Mouse (Mus musculus) frontal cortex, postnatal 10 days (tissue): Measurements from ENCODE around the gene Gpatch1.
"Not testable (repeated sequence)": the region's sequence is repeated elsewhere in the genome, so short reads cannot be mapped to it uniquely, and the experiment has no call there.

Source experiments
- DNase-seq, 2 experiments: peaks; one replicate each; pipeline ENCODE4 v3.0.0; 2022; ENCODE audit warnings: low spot score in 2 of 2, mixed read lengths in 1 of 2

Gpatch1 gene

DNA sequence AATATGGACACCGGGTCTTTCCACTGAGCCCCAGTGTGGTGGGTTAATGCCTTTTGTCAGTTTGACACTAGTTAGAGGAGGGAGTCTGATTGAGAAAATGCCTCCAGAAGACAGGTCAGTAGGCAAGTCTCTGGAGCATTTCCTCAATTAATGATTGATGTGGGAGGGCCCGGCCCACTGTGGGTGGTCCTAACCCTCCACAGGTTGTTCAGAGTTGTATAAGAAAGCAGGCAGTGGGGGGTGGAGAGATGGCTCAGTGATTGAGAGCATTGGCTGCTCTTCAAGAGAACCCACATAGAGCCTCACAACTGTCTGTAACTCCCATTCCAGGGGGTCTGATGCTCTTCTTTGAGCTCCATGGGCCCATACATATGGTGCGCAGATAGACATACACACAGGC lies 13.3 kb upstream of the Gpatch1 start:
- no peak for DNase-seq

DNA sequence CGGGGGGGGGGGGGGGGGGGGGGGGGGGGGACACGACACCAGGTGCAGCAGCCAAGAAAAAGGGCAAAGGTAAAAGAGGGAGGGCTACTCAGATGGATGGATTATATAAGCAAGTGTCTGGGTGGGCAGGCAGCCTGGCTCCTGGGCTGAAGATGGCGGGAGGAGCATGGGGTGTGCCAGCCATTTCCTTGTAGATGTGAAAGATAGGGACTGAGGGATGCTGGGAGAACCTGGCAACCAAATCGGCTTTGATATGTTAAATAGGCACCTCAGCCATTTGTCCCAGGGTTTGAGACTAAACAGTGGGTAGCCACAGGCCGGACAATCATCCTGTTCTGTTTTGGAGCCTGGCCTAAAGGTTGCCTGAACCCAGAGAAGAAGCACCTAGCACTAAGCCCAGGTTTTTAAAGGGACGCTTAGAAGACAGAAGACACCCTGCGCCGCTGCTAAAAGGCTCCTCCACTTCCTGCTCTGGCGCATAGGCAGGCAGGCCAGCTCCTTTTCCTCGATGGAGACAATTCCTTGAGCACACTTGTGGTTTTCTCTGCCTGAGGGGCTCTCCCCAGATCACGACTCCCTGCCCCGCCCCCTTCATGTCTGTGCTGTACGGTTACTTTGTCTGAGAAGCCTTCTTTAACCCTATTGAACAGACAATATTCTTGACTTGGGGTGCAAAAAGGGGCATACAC lies 4.6 kb upstream of the Gpatch1 start:
- no peak for DNase-seq

GRCm38 (mm10) chr7:35322161-35322560 lies 3.9 kb upstream of the Gpatch1 start:
- no peak for DNase-seq

DNA sequence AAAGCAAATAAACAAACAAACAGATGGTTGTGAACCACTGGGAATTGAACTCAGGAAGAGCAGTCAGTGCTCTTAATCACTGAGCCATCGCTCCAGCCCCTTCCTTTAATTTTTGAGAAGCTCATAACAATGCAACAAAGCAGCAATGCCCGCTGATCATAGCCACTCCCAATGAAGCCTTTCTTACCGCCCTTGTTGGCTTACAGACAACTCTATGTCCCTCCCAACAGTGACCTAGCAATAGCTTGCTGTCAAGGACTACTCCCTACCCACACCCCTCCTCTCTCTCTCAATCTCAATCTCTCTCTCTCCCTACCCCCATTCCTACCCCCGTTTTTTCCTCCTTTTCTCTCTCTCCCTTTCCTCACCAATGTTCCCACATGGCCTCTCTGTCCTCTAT lies 1.5 kb upstream of the Gpatch1 start:
- no peak for DNase-seq

GRCm38 (mm10) chr7:35319221-35319620 lies 981 bp upstream of the Gpatch1 start:
- not testable (repeated sequence) for DNase-seq

DNA sequence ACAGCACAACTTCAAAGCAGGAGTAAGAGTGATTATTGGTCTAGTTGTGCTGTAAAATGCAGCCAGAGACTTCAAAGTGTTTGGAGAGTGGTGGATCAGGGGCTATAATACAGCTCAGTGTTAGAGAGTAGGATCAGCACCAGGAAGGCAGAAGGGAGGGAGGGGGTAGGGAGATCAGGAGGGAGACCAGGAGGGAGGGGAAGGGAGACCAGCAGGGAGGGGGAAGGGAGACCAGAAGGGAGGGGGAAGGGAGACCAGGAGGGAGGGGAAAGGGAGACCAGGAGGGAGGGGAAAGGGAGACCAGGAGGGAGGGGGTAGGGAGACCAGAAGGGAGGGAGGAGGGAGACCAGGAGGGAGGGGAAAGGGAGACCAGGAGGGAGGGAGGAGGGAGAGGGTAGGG lies 4.1 kb downstream of the Gpatch1 start:
- no peak for DNase-seq

DNA sequence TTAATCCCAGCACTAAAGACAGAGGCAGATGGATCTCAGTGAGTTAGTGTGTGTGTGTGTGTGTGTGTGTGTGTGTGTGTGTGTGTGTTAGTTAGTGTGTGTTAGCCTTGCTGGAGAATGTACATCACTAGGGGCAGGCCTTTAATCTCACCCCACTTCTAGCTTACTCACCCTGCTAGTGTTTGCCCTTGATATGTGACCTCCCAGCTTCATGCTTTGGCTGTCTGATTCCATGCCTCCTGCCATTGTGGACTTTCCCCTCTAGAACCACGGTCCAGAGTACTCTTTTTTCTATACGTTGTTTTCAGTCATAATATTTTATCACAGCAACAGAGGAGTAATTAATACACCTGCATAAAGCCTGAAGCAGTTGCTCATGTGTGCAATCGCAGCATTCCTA lies 7.0 kb downstream of the Gpatch1 start:
- DNase-seq = no peak

GRCm38 (mm10) chr7:35300792-35301191 lies 17.4 kb downstream of the Gpatch1 start:
- DNase-seq = no peak

- no peak for DNase-seq
These were observed 18.6 kb downstream of the Gpatch1 start for GRCm38 (mm10) chr7:35299656-35300055.

DNA sequence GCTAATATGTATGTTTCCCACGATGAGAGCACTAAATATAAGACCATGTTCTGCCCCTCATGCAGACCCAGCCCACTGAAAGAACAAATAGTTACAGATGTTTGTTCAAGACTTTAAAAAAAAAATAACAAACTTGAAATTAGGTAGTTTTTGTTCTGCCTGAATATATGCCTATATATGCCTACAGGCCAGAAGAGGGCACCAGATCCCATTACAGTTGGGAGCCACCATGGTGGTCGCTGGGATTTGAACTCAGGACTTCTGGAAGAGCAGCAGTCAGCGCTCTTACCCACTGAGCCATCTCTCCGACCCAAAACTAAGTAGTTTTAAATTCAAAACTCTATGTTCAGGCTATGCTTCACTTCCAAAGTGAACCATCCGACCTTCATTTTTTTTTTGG lies 20.4 kb downstream of the Gpatch1 start:
- no peak for DNase-seq

GRCm38 (mm10) chr7:35295631-35296030 lies 22.6 kb downstream of the Gpatch1 start:
- DNase-seq = no peak

GRCm38 (mm10) chr7:35293464-35293863 lies 24.8 kb downstream of the Gpatch1 start:
- DNase-seq = no peak

GRCm38 (mm10) chr7:35278933-35279332 lies 39.3 kb downstream of the Gpatch1 start:
- DNase-seq = no peak

DNA sequence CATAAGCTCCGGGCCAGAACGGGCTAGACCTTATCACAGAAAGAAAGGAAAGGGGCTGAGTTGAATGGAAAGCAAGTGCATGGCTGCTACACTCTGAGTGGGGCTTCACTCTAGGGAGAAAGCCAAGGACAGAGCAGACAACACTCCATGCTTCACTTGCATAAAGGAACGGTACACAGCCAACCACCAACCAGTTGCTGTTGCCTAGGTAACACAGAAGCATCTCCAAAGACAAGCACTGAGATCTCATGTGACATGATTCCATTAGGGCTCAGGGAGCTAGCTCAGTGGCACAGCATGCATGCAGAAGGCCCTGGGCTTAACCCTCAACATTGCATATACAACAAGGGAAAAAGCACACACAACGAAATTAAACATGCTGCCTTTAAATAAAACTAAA lies 40.8 kb downstream of the Gpatch1 start:
- DNase-seq = no peak

DNA sequence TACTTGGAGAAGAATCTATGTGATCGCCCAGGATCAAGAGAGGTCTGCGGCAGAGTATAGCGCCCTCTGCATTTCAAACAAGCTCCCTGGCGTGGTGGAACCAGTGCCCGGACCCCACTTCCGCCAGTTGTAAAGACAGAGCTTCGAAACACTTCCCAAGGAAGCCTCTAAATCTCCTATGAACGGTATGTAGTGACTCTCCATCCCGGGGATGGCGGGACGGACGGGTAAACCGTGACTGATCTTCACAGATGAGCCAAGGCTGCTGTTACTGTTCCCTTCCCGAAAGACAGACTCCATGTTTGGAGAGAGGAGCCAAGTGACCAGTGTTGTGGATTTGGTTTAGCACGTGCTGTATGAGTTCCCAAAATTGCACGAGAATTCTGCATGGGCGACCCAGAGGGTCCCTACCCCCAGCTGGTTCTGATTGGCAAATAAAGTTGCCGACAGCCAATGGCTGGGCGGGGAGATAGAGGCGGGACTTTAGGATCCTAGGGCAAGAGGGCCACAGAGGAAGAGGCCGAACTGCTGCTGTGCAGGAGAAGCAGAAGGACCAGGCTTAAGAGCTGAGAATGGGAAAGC lies 48.7 kb downstream of the Gpatch1 start:
- peak in 1 of 2 experiments; percentile 29 for DNase-seq

DNA sequence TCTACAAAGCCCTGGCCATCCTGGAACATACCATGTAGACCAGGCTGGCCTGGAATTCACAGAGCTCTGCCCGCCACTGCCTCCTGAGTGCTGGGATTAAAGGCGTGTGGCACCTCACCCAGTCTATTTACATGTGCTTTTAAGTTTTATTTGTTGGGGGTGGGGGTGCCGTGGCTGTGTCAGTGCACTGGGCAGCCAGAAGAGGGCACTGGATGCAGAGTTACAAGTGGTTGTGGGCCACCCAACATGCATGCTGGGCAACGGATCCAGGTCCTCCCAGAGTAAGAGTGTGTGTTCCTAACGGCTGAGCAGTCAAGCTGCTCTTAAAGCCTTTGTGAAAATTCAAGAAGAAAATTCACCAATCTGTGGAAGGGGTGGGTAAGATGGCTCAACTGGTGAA lies 50.4 kb downstream of the Gpatch1 start:
- no peak for DNase-seq

DNA sequence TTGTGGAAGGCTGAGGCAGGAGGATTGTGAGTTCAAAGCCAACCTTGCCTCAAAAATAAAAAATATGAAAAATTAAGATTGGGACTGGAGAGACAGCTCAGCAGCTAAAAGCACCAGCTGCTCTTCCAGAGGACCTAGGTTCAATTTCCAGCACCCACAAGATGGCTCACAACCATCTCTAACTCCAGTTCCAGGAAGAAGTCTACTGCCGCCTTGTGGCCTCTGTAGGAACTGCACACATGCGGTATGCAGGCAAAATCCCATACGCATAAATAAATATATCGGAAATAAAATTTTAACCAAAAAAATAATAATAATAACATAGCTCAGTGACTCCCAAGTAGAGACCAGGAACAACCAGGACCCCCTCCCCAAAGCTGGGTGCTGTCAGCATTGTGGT lies 51.6 kb downstream of the Gpatch1 start:
- no peak for DNase-seq

- DNase-seq = peak in 1 of 2 experiments; percentile 49
These were observed 53.5 kb downstream of the Gpatch1 start for GRCm38 (mm10) chr7:35264746-35265145.

DNA sequence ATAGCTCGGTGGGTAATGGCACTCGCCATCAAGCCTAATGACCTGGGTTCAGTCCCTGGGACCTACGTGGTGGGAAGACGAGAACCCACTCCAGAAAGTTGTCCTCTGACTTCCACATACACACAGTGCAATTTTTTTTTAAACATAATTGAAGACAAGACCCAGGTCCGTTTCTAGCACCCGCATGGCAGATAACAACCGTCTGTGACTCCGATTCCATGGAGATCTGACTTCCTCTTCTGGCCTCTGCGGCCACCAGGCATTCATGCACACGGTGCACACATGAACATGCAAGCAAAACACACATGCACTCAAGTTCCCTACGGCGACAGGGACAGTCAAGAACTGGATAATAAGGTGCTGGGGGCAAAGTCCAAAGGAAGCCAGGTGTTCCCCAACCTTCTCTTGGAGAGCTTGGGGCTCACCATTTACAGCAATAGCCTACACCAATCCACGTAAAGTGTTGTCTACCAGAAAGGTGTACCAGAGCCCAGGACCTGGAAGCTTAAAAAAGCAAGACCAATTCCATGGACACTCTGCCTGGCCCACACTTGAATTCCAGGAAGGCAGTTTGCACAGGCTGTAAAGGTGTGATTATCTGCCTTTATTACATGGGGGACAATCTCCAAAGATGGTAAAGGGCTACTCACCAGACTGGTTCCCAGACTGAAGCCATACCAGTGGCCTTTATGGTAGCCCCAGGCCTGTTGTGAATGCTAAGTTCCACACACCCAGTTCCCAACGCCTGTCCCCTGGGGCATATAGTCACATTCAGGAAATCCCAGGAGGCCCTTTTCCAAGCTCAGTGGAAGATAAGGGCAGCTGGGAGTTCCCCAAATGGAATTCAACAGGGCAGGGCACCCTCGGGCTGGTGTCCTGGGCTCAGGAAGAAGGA lies 54.4 kb downstream of the Gpatch1 start:
- no peak for DNase-seq

- DNase-seq = no peak
These were observed 58.9 kb downstream of the Gpatch1 start for GRCm38 (mm10) chr7:35259384-35259783.

DNA sequence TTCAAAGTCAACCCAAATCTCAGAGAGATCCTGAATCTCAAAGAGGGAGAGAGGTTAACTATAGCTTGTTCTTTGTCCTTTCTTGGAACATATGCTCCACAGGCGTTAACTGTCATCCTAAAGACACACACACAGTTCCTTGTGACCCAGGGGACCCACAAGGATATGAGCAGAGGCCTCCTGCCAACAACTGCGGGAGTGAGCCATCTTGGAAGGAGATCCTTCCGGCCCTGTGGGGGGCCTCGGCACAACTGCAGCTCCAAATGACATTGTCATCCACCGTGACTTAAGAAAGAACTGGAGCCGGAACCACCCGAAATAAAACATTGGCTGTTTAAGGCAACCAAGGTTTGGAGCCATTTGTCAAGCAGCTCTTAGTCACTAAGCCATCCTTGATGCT lies 59.9 kb downstream of the Gpatch1 start:
- DNase-seq = no peak

DNA sequence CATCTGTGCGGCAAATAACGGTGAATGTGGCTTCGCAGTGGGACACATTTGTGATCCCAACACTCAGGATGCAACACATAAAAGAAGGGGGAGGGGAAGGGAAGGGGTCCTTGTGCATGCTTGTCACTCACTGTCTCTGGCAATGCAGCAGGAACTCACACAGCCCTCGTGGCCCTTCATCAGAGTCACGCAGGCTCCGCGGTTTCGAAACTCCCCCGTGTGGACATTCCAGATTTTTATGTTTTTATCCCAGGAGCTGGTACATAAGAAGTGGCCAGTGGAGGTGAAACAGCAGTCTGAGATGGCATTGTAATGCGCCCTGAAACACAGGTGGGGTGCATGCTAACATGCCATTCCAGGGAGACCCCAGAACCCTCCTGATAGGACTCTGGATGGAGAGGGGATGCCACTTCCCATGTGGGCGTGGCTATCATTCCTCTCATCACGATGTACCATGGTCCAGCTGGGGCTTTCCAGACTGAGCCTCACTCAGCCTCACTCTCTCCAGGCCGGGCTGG lies 66.1 kb downstream of the Gpatch1 start:
- no peak for DNase-seq

DNA sequence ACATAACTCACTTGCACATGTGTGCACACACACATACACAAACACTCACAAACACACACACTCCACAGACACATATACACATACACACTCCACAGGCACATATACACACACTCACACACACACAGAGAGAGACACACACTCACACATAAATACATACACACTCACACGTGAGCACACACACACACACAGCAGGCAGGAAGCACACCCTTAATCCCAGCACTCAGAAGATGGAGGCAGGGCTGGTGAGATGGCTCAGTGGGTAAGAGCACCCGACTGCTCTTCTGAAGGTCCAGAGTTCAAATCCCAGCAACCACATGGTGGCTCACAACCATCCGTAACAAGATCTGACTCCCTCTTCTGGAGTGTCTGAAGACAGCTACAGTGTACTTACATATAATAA lies 80.3 kb downstream of the Gpatch1 start:
- not testable (repeated sequence) for DNase-seq
